Mouse (Mus musculus) neural tube, embryonic 13.5 days (tissue): ENCODE measurements around the gene Atf5. TPM values are rescaled to one million over a fixed set of nuclear protein-coding genes. Genes with fewer than 3 reads are reported as not detected.
A peak's percentile ranks its signal among the peaks of the same experiment; 100 is the strongest.

Experiments used
- ATAC-seq: fragments of 200-750 bp; cut with Nextera tagmentation; 2 replicates; pipeline ENCODE4 v1.8.0; 2017; ENCODE audit warnings: low read depth, mild to moderate bottlenecking, moderate TSS enrichment, moderate library complexity
- H3K27ac ChIP-seq: fragments of 300-500 bp; sonication (generic); replicated peaks from 2 replicates; pipeline ENCODE4 v1.5.1; 2015; ENCODE audit warnings: moderate library complexity, mild to moderate bottlenecking, inconsistent platforms
- H3K27me3 ChIP-seq: fragments of 300-500 bp; sonication (generic); 2 replicates; pipeline ENCODE4 v1.6.1; 2015; ENCODE audit warnings: mild to moderate bottlenecking, inconsistent platforms
- H3K36me3 ChIP-seq: fragments of 300-500 bp; sonication (generic); 2 replicates; pipeline ENCODE4 v1.6.1; 2015; ENCODE audit warnings: mild to moderate bottlenecking, inconsistent platforms
- H3K4me1 ChIP-seq: fragments of 300-500 bp; sonication (generic); replicated peaks from 2 replicates; pipeline ENCODE4 v1.6.1; 2015; ENCODE audit warnings: inconsistent platforms
- H3K4me2 ChIP-seq: fragments of 300-500 bp; sonication (generic); 2 replicates; pipeline ENCODE4 v1.6.1; 2015; ENCODE audit warnings: inconsistent platforms, mild to moderate bottlenecking, moderate library complexity
- H3K4me3 ChIP-seq: fragments of 300-500 bp; sonication (generic); 2 replicates; pipeline ENCODE4 v1.5.1; 2015; ENCODE audit warnings: mild to moderate bottlenecking, inconsistent platforms
- H3K9ac ChIP-seq: fragments of 300-500 bp; sonication (generic); 2 replicates; pipeline ENCODE4 v1.6.1; 2015; ENCODE audit warnings: moderate library complexity, mild to moderate bottlenecking, inconsistent platforms
- H3K9me3 ChIP-seq: fragments of 300-500 bp; sonication (generic); 2 replicates; pipeline ENCODE4 v1.6.1; 2016; ENCODE audit warnings: inconsistent platforms
- WGBS: fragments of 180-500 bp; shearing (Covaris S2); methylation state at CpG from one replicate; pipeline ENCODE4 v1.1.7; 2015; 5-methylcytosine and 5-hydroxymethylcytosine counted together
- polyA plus RNA-seq: library from polyadenylated mRNA; unstranded; fragments of >200 nt; fragmentation: Nextera tagmentation; extraction: Ambion mirVana; gene quantifications from 2 replicates; pipeline ENCODE4 v1.2.1, GENCODE M21; 2015

Atf5 gene
- 4.1 and 4.8 TPM in 2 replicates for polyA plus RNA-seq

GRCm38 (mm10) chr7:44816470-44817021 lies at the start of gene Atf5:
Gene Atf5 (minus strand): TSS chr7:44816658.
- under 1% methylated on average over 50 of the region's 57 CpGs for WGBS
- Histone ChIP-seq H3K4me3 (peak within 1 kb of the TSS; percentile 84), H3K36me3 (peaks cover 4% of the 10 kb centered on the region; the same call in 1 of the 2 replicates), H3K4me2 (peak within 1 kb of the TSS; percentile 69), H3K27ac (peak within 1 kb of the TSS; percentile 94), H3K27me3 (no peaks in the 10 kb centered on the region), H3K9me3 (no peaks in the 10 kb centered on the region), H3K4me1 (peaks cover 56% of the 10 kb centered on the region), H3K9ac (peak within 1 kb of the TSS; percentile 93)
- ATAC-seq = peak; percentile 45

DNA sequence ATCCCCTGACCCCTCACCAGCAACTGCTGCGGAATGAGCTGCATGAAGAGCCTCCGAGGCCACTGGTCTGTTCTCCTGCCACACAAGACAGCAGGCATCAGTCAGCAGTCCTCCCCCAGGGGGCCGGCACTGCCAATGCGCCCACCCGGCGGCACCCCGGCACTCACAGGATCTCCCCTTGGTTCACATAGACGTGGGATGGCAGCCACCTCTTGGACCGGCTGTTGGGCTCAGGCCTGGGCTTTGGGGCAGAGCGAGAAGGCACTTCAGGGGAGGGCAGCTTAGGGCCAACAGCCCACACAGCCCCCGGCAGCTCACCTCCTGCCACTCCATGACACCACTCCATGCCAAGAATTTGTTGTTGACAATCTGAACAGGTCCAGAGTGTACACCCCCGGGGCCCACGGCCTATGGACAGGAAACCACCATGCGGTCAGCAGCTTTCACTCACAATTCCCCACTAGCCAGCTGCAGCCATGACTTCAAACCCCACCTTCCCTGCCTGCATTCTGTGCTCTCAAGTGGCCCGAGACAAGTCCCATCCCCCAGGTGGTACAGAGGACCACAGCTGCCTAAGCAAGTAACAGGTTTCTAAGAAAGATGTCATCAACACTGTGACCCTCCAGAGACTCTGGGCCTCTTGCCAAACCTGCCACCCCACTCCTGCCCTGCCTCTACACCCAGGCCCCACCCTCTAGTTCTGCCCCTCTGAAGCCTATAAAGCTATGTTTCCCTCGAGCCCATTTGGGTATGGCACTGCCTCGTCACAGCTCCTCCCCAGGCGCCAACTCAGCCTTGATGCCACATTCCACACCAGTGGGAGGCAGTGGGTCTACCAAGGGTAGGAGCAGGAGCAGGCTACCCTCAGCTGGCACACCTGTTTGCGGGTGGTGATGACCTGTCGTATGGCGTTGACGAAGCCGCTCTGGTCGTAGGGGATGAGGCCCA lies 48.4 kb upstream of the Atf5 start:
- Histone ChIP-seq H3K4me3 (0 out of 2 replicates have a peak overlapping the region, but pooled peaks have one; percentile 97), H3K27ac (0 out of 2 replicates have a peak overlapping the region, but pooled peaks have one; percentile 38), H3K9ac (peak overlapping the region; percentile 50; the same call in 1 of the 2 replicates), H3K9me3 (no peaks in the 10 kb centered on the region), H3K27me3 (no peaks in the 10 kb centered on the region), H3K36me3 (peaks cover 56% of the 10 kb centered on the region), H3K4me2 (peak overlapping the region; percentile 99; the same call in 1 of the 2 replicates), H3K4me1 (peaks cover 67% of the 10 kb centered on the region)
- ATAC-seq = no peak
- WGBS = 82% methylated on average over 24 of the region's 24 CpGs

DNA sequence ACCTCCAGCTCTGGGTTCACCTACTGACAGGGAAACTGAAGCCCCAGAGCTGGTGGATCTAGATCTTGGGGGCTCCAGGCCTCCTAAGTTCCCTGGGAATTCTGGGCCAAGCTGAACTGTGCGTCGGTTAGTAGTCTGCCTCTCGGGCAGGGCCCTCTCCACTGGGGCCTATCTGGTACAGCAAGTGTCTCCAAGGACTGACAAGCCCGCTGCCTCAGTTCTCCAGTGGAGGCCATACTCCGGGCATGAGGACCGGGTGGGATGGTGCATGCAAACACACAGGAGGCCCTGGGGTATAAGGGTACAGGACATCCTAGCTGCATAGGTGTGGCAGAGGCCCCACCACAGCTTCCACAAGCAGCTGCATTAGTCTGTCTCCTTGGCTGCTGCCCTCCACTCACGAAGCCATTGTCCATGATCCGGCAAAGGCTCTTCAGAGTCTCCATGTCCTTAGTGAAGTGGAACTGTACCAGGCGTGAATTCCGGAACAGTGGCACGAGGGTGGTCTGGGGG lies 47.6 kb upstream of the Atf5 start:
- Histone ChIP-seq H3K27ac (no peak overlapping the region; the same call in 1 of the 2 replicates), H3K36me3 (peaks cover 56% of the 10 kb centered on the region), H3K4me2 (no peak overlapping the region), H3K9ac (no peak overlapping the region), H3K9me3 (no peaks in the 10 kb centered on the region), H3K4me3 (no peak overlapping the region), H3K27me3 (no peaks in the 10 kb centered on the region), H3K4me1 (peaks cover 67% of the 10 kb centered on the region)
- WGBS = 86% methylated on average over 11 of the region's 11 CpGs
- ATAC-seq = no peak

DNA sequence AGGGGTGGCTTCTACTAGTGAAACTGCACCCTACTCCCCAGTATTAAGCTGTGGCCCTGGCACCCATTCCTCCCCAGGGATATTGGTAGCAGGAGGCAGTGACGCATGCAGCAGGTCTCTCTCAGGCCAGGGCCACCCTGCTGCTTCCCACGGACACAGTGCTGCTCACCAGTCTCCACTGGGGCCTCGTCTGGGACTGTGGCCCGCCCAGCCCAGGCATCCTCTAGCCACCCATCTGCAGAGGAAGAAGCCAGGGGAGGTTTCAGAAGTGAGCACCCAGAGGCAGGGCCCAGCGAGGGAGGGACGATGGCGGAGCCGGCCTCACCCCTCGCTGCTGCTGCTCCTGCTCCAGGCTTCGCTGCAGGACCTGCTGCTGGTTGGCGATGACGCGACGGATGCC lies 46.8 kb upstream of the Atf5 start:
- ATAC-seq = no peak
- Histone ChIP-seq H3K9me3 (no peaks in the 10 kb centered on the region), H3K36me3 (peaks cover 56% of the 10 kb centered on the region), H3K4me1 (peaks cover 68% of the 10 kb centered on the region), H3K27me3 (no peaks in the 10 kb centered on the region), H3K4me3 (no peak overlapping the region), H3K27ac (no peak overlapping the region; the same call in 1 of the 2 replicates), H3K9ac (no peak overlapping the region), H3K4me2 (no peak overlapping the region)
- WGBS = 90% methylated on average over 14 of the region's 14 CpGs

DNA sequence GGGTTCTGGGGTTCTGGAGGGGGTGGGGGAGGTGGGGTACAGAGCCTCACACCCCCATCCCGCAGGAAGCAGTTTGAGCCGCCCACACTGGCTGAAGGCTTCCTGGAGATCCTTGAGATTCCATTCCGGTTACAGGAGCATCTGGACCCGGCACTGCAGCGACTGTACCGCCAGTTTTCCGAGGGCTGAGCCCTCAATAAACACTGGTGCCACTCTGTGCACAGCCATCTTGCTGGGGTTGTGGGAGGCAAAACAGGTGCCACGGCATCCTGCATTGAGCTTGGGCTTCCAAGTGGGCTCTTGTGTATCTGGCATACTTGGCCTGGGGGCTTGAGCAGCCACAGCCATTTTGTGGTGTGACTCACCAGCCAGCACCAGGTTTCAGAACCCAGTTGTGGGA lies 46.0 kb upstream of the Atf5 start:
- Histone ChIP-seq H3K9ac (no peak overlapping the region), H3K4me1 (peaks cover 67% of the 10 kb centered on the region), H3K36me3 (peaks cover 56% of the 10 kb centered on the region), H3K4me3 (no peak overlapping the region), H3K27me3 (no peaks in the 10 kb centered on the region), H3K4me2 (no peak overlapping the region), H3K27ac (no peak overlapping the region), H3K9me3 (no peaks in the 10 kb centered on the region)
- 90% methylated on average over 8 of the region's 8 CpGs for WGBS
- no peak for ATAC-seq

GRCm38 (mm10) chr7:44861429-44861816 lies 45.0 kb upstream of the Atf5 start:
- WGBS = 82% methylated on average over 14 of the region's 14 CpGs
- no peaks in the 10 kb centered on the region for H3K9me3 ChIP-seq
- peaks cover 60% of the 10 kb centered on the region for H3K4me1 ChIP-seq
- H3K4me2 ChIP-seq = no peak overlapping the region
- H3K27me3 ChIP-seq = no peaks in the 10 kb centered on the region
- H3K4me3 ChIP-seq = no peak overlapping the region
- H3K36me3 ChIP-seq = peaks cover 51% of the 10 kb centered on the region
- 0 out of 2 replicates have a peak overlapping the region, but pooled peaks have one; percentile 43 for H3K9ac ChIP-seq
- no peak for ATAC-seq
- H3K27ac ChIP-seq = no peak overlapping the region

- Histone ChIP-seq H3K27ac (peak overlapping the region; percentile 38; the same call in 1 of the 2 replicates), H3K9me3 (no peaks in the 10 kb centered on the region), H3K4me3 (0 out of 2 replicates have a peak overlapping the region, but pooled peaks have one; percentile 3), H3K36me3 (peaks cover 44% of the 10 kb centered on the region), H3K4me1 (peaks cover 60% of the 10 kb centered on the region), H3K27me3 (no peaks in the 10 kb centered on the region), H3K9ac (peak overlapping the region; percentile 43; the same call in 1 of the 2 replicates), H3K4me2 (no peak overlapping the region; the same call in 1 of the 2 replicates)
- WGBS = 59% methylated on average over 22 of the region's 22 CpGs
- ATAC-seq = peak; percentile 3; the same call in 1 of the 2 replicates
Measured at GRCm38 (mm10) chr7:44860576-44861428, 44.3 kb upstream of the Atf5 start.

DNA sequence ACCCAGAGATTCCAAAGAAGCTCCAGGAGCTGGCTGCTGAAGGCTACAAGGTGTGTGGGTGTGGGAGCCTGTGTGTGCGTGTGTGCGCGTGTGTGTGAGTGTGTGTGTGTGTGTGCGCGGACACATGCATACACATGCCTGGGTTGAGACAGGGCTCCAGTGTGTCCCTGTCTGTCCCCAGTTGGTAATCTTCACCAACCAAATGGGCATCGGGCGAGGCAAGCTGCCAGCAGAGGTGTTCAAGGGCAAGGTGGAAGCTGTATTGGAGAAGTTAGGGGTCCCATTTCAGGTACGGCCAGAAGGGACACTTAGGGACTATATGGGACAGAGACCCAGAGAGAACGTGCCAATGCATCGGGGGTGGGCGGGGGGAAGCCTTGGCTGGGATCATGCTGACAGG lies 43.4 kb upstream of the Atf5 start:
- WGBS = 92% methylated on average over 11 of the region's 11 CpGs

DNA sequence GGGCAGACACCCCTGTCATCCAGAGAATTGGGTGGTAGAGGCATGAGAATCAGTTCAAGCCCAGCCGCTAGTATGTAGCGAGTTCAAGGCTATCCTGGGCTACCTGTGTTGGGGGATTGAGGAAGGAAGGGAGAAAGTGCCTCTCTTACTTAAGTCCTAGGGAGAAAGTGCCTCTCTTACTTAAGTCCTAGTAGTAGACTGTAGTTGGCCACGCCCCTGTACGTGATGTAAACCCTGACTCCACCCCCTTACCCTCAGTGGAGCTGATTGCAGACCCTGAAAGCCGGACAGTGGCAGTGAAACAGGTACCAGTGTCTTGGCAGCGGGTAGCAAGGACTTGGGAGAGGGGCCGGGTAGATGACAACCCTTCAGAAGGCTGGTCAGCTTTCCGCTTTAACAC lies 41.4 kb upstream of the Atf5 start:
- 29% methylated on average over 8 of the region's 8 CpGs for WGBS

More for the DNA sequence above, 43.4 kb upstream of the Atf5 start:
- H3K36me3 ChIP-seq = peaks cover 35% of the 10 kb centered on the region
- ATAC-seq = no peak
- no peak overlapping the region for H3K27ac ChIP-seq
- H3K4me2 ChIP-seq = no peak overlapping the region
- H3K9me3 ChIP-seq = no peaks in the 10 kb centered on the region
- peaks cover 60% of the 10 kb centered on the region for H3K4me1 ChIP-seq
- H3K27me3 ChIP-seq = no peaks in the 10 kb centered on the region
- H3K4me3 ChIP-seq = no peak overlapping the region
- H3K9ac ChIP-seq = no peak overlapping the region

DNA sequence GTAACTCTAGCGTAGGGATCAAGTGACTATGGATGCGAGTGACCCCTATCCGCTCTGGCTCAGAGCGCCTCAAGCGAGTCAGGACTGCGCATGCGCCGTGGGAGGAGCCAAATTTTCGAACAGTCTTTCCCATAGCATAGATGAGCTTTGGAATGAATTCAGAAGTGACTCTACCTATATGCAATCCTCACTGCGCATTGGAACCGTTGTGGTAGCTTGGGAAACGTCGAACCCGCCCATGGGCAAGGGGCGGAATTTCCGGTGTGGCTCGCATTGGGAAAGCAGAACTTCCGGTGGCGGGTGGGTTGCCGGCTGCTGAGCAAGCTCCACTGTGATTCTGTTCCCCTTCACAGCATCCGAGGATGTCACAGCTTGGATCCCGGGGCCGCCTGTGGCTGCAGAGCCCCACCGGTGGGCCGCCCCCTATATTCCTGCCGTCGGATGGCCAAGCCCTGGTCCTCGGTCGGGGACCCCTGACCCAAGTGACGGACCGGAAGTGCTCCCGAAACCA lies 40.6 kb upstream of the Atf5 start, which contains the start of gene Pnkp:
Gene Pnkp (plus strand): TSS at position 98 of the 511 bp plus-strand sequence.
- peak within 1 kb of the TSS; percentile 97 for H3K4me2 ChIP-seq
- peaks cover 23% of the 10 kb centered on the region for H3K36me3 ChIP-seq
- H3K27ac ChIP-seq = peak within 1 kb of the TSS; percentile 95
- H3K9ac ChIP-seq = peak within 1 kb of the TSS; percentile 93
- H3K9me3 ChIP-seq = no peaks in the 10 kb centered on the region
- no peaks in the 10 kb centered on the region for H3K27me3 ChIP-seq
- H3K4me1 ChIP-seq = peaks cover 73% of the 10 kb centered on the region
- peak; percentile 36 for ATAC-seq
- WGBS = under 1% methylated on average over 32 of the region's 32 CpGs
- peak within 1 kb of the TSS; percentile 73 for H3K4me3 ChIP-seq

More for the DNA sequence above, 41.4 kb upstream of the Atf5 start:
- H3K4me1 ChIP-seq = peaks cover 67% of the 10 kb centered on the region
- peaks cover 25% of the 10 kb centered on the region for H3K36me3 ChIP-seq
- peak overlapping the region; percentile 93 for H3K9ac ChIP-seq
- no peak for ATAC-seq
- H3K9me3 ChIP-seq = no peaks in the 10 kb centered on the region
- H3K27ac ChIP-seq = peak overlapping the region; percentile 95
- no peaks in the 10 kb centered on the region for H3K27me3 ChIP-seq
- peak overlapping the region; percentile 73 for H3K4me3 ChIP-seq
- peak overlapping the region; percentile 97 for H3K4me2 ChIP-seq
